Mouse (Mus musculus): Measurements from ENCODE around the gene Pithd1. TPM values are rescaled to one million over a fixed set of nuclear protein-coding genes. Genes with fewer than 3 reads are reported as not detected.

The Pithd1 gene
- 10 to 100 TPM; 84.3 to 89.7 TPM for total RNA-seq (2021)

GRCm38 (mm10) chr4:135986943-135987710 lies at the start of gene Pithd1:
Gene Pithd1, minus strand, starts transcription at chr4:135987264.
- peak; percentile 83 to 85 for DNase-seq (ENCODE audit: extremely low spot score in 1 of 2, low spot score in 1 of 2)

GRCm38 (mm10) chr4:136035078-136035477 lies 48.0 kb upstream of the Pithd1 start:
- DNase-seq (ENCODE audit: extremely low spot score in 1 of 2, low spot score in 1 of 2): no peak

GRCm38 (mm10) chr4:136033231-136033630 lies 46.2 kb upstream of the Pithd1 start:
- no peak for DNase-seq (ENCODE audit: extremely low spot score in 1 of 2, low spot score in 1 of 2)

GRCm38 (mm10) chr4:136030968-136031909 lies 44.2 kb upstream of the Pithd1 start:
- DNase-seq (ENCODE audit: extremely low spot score in 1 of 2, low spot score in 1 of 2): no peak

GRCm38 (mm10) chr4:136028689-136029088 lies 41.6 kb upstream of the Pithd1 start:
- no peak for DNase-seq (ENCODE audit: extremely low spot score in 1 of 2, low spot score in 1 of 2)

- no peak for DNase-seq (ENCODE audit: extremely low spot score in 1 of 2, low spot score in 1 of 2)
Measured at GRCm38 (mm10) chr4:136028132-136028564, 41.1 kb upstream of the Pithd1 start.

- no peak for DNase-seq (ENCODE audit: extremely low spot score in 1 of 2, low spot score in 1 of 2)
Measured at GRCm38 (mm10) chr4:136027416-136028131, 40.5 kb upstream of the Pithd1 start.

GRCm38 (mm10) chr4:136025350-136025749 lies 38.3 kb upstream of the Pithd1 start:
- DNase-seq (ENCODE audit: extremely low spot score in 1 of 2, low spot score in 1 of 2): no peak

GRCm38 (mm10) chr4:136022924-136023323 lies 35.9 kb upstream of the Pithd1 start:
- DNase-seq (ENCODE audit: extremely low spot score in 1 of 2, low spot score in 1 of 2): no peak

- DNase-seq (ENCODE audit: extremely low spot score in 1 of 2, low spot score in 1 of 2): peak; percentile 95 to 96
Measured at GRCm38 (mm10) chr4:136021549-136022047, 34.5 kb upstream of the Pithd1 start, which contains the start of gene Eloa. Gene Eloa, minus strand, starts transcription at chr4:136021763.

- no peak for DNase-seq (ENCODE audit: extremely low spot score in 1 of 2, low spot score in 1 of 2)
Measured at GRCm38 (mm10) chr4:136020743-136021548, 33.9 kb upstream of the Pithd1 start.

GRCm38 (mm10) chr4:136016059-136016602 lies 29.1 kb upstream of the Pithd1 start:
- no peak for DNase-seq (ENCODE audit: extremely low spot score in 1 of 2, low spot score in 1 of 2)

GRCm38 (mm10) chr4:136010586-136010985 lies 23.5 kb upstream of the Pithd1 start:
- DNase-seq (ENCODE audit: extremely low spot score in 1 of 2, low spot score in 1 of 2): no peak

- DNase-seq (ENCODE audit: extremely low spot score in 1 of 2, low spot score in 1 of 2): no peak
Measured at GRCm38 (mm10) chr4:136008782-136009447, 21.9 kb upstream of the Pithd1 start.

GRCm38 (mm10) chr4:136006821-136007220 lies 19.8 kb upstream of the Pithd1 start:
- no peak for DNase-seq (ENCODE audit: extremely low spot score in 1 of 2, low spot score in 1 of 2)

- no peak for DNase-seq (ENCODE audit: extremely low spot score in 1 of 2, low spot score in 1 of 2)
Measured at GRCm38 (mm10) chr4:136004921-136005320, 17.9 kb upstream of the Pithd1 start.

GRCm38 (mm10) chr4:136004107-136004675 lies 17.1 kb upstream of the Pithd1 start:
- no peak for DNase-seq (ENCODE audit: extremely low spot score in 1 of 2, low spot score in 1 of 2)

- DNase-seq (ENCODE audit: extremely low spot score in 1 of 2, low spot score in 1 of 2): no peak
Measured at GRCm38 (mm10) chr4:135995118-135995517, 8.1 kb upstream of the Pithd1 start.

Measured in layer of hippocampus, postnatal 25 days (tissue).